Mouse (Mus musculus): ENCODE data around the gene Trim29. TPM values are rescaled to one million over a fixed set of nuclear protein-coding genes. Genes with fewer than 3 reads are reported as not detected.

Gene Trim29
- polyA plus RNA-seq (2021; fragmentation: Nextera tagmentation): 0.21 and 0.40 TPM in 2 replicates
- long read RNA-seq, experiment 1: 0 reads
- long read RNA-seq, experiment 2, partial matches to known transcripts: 1 of 2 reads
- long read RNA-seq, experiment 2, other reads (novel, unspliced or antisense): 1 of 2 reads

DNA sequence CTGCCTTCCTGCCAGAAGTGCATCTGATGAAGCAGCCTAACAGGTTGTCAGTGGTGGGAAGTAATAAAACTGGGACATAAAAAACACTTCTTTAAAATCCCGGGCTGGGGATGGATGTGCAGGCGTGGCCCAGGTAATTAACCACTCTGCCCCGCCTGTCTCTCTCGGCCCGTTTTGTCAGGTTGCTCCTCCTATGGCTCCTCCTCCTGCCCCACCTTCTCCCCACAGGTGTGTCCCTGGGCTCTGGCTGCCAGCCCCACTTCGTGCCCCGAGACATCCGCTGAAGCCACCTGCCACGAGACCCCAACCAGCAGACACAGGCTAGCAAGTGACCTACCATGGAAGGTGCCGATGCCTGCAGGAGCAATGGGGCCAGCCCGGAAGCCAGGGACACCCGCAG is at the start of gene Trim29:
Gene Trim29, plus strand, starts transcription at position 311 of the 400 bp plus-strand sequence.

Other genes starting within 250 kb of the Trim29 start
- gene Arhgef12, start 203.6 kb upstream of the Trim29 start, polyA plus RNA-seq (2021; fragmentation: Nextera tagmentation): 7.2 and 8.2 TPM in 2 replicates
- gene Tmem136, start 194.3 kb upstream of the Trim29 start, polyA plus RNA-seq (2021; fragmentation: Nextera tagmentation): 13.0 and 15.6 TPM in 2 replicates
- gene Pou2f3, start 100.5 kb upstream of the Trim29 start, polyA plus RNA-seq (2021; fragmentation: Nextera tagmentation): 0.20 and 0.28 TPM in 2 replicates
- gene Oaf, start 70.9 kb upstream of the Trim29 start, polyA plus RNA-seq (2021; fragmentation: Nextera tagmentation): 8.2 and 11.7 TPM in 2 replicates

All from layer of hippocampus, adult 6 months (tissue).